Mouse (Mus musculus): ENCODE data around the gene Itgb4. TPM values are rescaled to one million over a fixed set of nuclear protein-coding genes. Genes with fewer than 3 reads are reported as not detected.
A peak's percentile ranks its signal among the peaks of the same experiment; 100 is the strongest.

Itgb4 gene
- total RNA-seq (2021): 1 to 10 TPM; 2.3 to 3.1 TPM
- long read RNA-seq, experiment 1, partial matches to known transcripts: 2 of 2 reads
- long read RNA-seq, experiment 1, other reads (novel, unspliced or antisense): 0 of 2 reads
- long read RNA-seq, experiment 2: 0 reads

DNA sequence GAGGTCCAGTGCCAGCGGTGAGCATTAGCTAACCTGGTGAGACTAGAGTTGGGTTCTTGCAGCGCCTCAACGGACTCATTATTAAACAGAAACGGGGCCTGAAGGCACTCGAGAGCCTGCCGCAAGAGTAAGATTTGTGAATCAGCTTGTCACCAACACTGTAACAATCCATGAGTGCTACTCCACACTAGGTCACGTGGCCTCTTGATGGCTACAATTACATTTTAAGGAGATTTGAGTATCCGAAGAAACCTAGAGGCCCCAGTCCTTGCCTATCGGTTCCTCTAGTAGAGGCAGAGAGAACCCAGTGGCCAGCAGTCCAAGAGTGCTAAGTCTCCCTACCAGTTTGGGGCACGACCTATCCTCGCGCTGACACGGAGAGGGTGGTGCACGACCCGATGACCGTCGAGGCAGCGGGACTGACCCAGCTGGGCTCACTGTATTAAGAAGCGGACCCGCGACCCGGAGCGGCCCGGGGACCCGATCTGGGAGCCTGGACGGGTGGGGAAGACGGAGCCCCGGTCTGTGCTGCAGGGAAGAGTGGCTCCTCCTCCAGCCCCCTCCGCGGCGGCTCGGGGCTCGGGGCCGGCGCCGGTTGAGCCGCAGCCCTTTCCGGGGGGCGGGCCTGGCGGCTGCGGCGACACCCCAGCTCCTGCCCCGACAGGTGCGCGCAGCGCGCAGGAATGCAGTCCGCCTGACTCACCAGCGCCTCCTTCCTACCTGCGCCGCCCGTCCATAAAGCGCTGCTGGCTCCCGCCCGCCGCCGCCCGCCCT, at the start of gene Itgb4:
TSS of gene Itgb4 (plus strand) at position 401 of the 774 bp plus-strand sequence.
- peak; percentile 30 to 36 for DNase-seq

DNA sequence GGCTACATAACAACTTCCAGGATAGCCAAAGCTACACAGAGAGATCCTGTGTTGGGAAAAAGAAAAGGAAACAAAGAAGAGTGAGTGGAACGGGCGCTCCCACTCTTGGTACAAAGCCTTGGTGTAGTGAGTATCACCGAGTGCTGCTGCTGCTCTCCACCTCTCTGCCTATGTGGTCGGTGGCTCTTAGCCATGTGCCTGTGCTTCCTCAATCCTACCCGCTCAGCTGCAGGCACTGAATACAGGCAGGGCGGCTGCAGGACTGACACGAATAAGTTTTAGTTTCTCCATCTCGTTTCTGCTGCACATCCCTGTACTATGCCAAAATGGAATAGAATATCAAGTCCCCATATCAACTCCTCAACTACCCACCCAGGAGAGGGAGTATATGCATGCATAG, 45.5 kb upstream of the Itgb4 start:
- DNase-seq: no peak

DNA sequence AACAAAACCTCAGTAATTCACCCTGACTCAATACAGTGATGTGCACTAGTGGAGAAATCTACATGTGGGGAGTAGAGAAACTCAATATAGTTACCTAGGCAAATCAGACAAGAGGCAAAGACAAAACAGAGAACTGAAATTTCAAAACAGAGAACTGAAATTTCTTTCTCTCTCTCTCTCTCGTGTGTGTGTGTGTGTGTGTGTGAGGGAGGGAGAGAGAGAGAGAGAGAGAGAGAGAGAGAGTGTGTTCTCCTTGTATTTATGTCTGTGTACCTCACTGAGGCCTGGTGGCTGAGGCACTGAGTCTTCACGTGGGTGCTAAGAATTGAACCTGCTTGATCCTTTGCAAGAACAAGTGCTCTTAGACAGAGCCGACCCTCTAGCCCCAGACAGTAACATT, 44.7 kb upstream of the Itgb4 start:
- no peak for DNase-seq

DNA sequence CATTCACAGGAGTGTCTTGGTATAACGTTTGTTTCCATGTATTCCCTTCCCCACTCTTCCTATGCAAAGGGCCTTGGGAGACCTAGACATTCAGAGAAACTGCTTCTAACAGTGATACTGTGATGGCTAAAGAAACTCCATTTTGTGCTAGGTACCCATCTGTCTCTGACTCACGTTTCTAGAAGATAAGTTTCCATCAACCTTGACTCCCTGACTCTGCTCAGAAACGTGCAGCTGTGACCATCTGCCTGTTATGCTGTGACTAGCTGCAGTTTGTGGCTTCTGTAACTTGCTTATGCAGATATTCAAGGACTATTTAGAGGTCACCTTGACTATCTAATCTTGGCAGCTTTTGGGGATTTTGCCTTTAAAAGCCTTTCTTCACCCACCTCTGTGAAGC, 43.3 kb upstream of the Itgb4 start:
- DNase-seq: no peak

DNA sequence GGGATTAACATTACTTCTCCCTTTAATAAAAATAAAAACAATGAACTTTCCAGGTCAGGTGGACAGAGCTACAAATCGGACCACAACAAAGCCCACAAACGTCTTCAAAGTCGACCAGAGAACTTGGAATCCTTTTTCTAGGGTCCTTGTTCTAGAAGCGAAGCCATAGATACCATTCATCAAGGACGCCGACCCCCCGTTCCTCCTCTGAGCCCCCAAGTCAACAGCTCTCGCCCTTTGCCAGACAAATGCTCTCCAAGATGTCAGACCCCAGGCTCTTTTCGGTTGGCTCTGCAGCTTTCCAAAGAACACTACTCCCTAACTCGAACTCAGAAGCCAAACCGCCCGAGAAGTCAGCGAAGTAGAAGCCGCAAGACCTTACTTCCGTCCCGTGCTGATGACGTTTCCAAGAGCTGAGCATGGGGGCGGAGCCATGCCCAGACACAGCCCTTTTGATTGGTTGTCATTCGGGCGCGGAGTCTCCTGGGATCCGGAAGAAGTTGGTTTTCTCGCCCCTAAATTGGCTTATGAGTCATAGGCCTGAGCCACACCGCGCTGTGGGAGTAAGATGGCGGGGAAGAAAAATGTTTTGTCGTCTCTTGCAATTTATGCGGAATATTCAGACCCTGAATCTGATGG, 41.3 kb upstream of the Itgb4 start, which contains the start of the genes Sap30bp and Recql5:
TSS of gene Sap30bp (plus strand) at position 175 of the 639 bp plus-strand sequence.
TSS of gene Recql5 (minus strand) at position 370 of the 639 bp plus-strand sequence.
- peak; percentile 96 to 97 for DNase-seq

DNA sequence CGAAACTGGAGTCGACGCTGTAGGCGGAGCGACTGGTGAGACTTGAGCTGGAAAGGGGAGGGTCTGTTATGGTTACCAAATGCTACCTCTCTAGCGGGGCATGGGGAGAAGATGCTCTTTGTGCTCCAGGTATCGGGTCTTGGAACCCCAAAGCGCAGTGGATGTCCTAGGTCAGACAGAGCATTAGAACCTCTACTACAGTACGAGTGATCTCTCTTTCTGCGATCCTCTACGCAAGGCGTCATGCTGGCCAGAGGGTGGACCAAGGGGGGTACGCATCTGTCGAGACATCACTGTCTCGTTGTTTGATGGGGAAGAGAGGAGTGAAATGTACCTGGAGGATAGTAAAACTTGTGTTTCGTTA, 40.8 kb upstream of the Itgb4 start:
- no peak for DNase-seq

DNA sequence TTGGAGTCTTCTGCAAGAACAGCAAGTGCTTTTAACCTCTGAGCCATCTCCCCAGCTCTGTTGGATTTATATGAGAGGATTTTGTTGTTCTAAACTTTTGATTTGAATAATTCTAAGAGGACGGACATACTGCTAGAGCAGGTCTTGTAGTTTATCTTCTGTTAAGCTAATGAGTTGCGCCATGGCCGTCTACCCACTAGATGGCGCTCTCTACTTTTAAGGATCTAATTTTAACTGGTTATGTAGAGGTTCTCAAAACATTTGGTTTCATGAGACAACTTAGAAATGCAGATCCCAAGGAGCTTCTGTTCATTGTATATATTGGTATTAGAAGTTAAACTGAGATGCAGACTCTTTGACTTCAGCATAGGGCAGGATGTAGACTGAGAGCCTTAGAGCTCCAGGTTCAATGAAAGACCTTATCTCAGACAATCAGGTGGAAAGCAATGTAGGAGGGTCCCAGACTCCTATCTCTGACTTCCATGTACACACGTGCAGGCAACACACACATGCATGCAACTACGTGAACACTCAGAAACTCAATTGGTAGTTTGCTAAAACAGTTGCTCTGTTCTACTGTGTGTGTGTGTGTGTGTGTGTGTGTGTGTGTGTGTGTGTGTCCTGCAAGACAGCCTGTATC, 34.7 kb upstream of the Itgb4 start:
- DNase-seq: peak; percentile 60 to 65

DNA sequence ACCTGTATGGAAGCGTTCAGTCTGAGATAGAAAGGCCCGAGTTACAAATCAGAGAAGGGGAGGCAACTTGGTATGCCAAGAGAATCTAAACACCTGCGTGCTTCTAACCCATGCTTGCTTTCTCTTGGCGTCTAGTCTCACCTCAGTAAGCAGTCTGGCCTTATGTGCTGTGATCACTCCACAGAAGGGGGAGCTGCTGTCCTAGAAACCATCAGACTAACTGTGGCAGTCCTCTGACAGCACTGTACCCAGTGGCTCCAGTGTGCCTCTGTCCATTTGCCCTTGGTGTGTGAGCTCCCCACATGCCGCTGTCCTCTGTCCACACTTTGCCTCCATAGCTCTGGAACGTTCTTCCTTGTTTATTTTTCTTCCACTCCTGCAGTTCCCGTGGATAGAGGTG, 32.5 kb upstream of the Itgb4 start:
- no peak for DNase-seq

DNA sequence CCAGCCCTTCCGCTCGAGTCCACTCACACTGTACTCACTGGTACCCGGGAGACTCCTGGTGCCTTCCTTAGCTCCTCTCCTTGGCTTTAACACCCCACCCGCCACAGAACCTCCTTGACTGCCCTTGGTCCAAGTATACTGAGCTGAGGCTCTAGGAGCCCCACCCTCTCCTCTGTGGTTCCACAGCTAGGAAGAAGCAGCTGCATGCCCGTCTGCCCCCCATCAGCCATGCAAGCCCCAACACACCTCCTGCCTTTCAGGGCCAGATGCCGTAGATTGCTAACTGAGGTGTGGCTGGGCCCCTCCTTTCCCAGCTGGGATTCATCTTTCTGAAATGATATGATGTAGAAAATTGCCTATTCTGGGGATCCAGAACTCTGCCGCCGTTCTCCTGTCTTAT, 29.3 kb upstream of the Itgb4 start:
- DNase-seq: no peak

DNA sequence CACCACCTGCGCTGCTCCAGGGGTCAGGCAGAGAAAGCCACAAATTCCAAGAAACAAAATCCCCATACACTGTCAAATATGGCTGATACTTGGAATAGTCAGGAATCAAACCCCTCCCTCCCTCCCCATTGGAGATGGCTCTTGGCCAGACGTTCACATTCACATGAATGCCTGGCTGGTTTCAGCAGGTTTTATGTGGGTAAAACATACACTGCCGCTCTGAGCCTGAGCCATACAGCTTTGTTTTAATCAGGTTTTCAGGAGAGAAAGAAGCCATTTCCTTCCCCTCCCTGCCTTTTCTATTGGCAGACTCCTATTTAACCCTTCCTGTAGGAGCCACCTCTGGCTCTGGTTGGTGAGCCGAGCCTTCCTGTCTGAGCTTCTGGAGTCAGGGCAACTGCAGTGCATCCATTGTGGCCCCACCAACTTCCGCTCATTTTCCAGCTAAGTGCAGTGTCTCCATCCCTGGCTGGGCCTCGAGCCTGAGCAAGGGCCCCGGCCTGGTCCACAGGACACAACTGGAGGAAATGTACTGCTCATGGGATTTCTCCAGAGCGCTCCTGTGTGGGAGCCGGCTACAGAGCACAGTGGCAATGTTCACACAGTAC, 28.2 kb upstream of the Itgb4 start:
- no peak for DNase-seq

DNA sequence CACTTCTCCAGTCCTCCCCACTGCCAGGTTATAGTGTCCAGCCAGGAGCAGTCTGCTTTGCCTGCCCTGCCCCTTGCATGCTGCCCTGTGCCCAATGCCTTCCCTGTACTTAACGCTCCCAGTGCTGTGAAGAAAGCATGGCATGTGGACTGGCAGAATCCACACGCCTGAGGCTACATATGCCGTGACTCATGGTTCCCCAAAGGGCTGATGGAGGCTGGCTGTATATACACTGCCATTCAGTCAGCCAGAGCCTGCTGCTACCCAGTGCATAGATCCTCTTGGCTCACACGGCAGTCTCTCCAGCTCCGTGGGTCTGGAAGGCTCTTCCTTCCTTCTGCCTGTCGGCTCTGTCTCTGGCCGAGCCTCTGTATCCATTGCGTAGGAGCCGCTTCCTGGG, 26.2 kb upstream of the Itgb4 start:
- no peak for DNase-seq

DNA sequence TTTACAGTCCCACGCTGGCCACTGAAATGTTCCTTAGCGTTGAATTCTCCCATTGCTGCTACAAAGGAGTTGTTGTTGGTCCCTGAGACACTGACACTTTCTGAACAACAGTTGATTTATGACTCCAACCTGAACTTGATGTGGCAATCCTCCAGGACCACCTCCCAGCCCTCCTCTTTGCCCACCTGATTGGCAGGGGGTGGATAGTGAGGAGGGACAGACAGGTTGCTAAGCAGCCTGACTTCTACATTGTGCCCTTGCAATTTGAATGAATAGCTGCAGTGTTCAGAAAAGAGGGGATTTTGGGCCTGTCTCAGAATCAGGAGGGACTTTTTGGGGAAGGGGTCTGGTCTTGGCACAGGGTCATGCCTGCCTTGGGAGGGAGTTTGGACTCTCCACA, 23.8 kb upstream of the Itgb4 start:
- no peak for DNase-seq

DNA sequence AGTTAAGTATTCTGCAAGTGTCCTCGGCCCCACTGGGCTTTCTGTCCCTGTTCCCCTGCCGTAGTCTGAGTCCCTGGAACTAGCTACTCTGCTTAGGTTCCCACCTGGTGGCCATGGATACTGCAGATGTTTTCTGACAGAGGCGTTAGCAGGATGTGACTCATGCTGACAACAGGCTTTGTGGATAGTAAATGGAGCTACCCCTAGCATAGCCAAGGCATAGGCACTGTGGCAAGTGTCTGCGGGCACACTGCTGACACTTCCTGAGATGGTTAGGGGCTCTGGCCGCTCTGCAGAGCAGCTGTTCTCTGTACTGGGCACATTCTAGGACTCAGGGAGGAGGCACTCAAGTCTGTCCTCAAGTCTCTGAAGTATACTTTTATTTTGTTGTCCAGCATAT, 19.8 kb upstream of the Itgb4 start:
- no peak for DNase-seq

DNA sequence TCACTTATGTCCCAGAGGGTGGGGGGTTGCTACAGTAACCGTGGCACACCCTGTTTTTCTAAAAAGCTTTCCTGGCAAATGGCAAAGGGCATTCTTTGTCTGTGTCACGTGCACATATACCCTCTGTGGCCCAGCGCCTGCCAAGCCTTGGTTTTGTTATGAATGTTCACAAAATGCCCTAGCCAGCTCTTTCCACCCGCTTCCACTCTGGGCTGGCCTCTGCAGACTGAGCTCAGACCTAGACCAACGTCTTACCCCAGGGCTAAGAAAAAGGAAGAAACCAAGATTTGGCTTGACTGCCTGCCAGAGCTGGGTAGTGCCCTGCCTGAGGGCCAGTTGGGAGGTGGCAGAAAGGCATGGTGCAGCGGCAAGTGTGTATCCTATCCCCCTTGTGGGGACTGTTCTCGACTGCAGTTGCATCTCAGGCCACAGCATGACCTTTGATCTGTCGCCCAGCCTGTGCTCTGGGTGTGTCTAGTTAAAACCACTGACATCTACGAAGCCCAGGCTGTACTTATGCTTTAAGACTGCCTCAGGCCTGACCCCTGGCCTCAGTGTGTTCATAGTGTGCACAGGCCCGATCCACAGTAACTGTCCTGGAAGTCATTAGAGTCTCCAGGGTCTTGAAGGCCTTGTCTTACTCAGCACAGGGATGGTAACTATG, 19.2 kb upstream of the Itgb4 start:
- peak in 1 of 2 experiments; percentile 26 for DNase-seq

DNA sequence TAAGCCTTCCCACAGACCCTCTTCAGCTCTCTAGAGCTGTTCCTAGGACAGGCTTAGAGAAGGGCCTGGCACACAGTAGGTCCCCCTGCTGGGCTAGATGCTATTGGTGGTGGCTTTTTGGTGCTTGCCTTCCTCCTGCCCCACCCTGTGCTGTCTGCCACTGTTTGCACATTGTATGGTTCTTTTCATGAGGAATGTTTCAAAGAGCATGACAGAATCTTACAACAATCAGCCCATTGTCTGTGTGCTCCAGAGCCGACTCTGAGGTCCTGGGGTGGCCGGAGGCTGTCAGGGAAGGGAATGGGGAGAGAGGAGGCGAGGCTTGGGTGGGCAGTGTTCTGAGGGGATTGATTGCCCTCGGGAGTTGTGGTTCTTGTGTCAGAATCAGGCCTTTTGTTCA, 18.1 kb upstream of the Itgb4 start:
- no peak for DNase-seq

DNA sequence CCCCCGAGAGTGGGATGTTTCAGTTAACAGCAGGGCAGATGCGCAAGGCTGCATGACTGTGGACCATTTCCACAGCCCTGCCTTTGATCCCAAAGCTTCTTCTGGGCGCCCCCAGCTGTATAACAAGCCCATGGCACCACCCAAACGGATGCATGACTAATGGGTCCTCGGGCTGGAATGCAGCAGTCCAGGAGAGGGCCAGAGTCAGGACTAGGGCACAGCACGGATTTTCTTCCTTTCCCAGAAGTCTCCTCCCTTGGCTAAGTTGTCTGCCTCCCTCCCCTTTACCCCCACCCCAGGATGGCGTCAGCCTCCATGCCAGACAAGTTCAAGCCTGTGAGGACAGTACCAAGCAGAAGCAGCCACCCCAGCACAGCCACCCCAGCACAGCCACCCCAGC, 16.5 kb upstream of the Itgb4 start:
- DNase-seq: no peak

DNA sequence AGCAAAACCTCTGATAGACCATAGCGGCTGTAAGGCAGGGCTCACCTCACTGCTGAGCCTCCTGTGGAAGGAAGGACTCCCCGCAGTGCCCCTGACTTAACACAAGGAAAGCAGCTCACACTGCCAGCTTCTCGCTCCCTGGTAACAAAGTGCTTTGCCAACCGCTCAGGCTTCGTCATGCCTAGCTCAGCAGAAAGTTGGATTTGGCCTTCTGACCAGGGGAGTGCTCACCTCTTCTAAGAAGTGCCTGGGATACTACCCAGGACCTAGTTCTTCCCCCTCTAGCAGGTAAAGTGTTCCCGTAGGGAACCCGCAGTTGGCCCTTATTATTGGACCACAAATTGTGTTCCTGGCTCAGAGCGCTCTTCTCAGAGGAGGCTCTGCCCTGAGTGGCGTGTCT, 15.5 kb upstream of the Itgb4 start:
- DNase-seq: no peak

DNA sequence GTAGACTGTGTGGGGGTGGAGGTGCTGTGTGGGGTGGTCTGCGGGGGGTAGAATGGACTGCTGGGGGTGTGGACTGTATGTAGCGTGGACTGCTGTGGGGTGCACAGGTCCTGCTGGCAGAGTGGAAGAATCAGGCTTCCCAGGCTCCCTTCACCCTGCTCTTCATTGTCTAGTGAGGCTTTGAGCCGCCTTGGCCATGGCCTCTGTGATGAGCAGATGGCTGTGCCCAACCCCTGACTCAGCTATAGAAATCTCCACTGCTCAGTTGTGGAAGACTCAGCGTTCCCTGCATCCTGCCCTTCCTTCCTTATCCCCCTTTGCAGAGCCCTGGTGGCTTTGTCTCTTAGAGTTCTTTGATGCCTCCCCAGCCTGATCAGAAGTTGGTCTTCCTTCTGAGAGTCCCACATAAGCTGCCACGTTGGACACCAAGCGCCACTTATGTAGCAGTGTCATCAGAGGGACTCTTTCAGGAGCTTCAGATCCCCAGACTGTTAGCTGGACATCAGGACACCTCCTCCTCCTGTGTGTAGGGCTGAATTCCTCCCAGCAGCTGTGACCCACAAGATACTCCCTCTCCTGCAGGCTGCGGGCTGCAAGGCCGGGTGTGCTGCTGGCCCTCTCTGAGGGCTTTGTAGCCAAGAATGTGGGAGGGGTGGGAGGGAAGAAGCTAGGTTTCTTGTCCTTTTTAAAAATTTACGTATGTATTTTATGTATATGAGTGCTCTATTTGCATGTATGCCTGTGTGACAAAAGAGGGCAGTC, 11.7 kb upstream of the Itgb4 start:
- DNase-seq: peak; percentile 46 to 57

DNA sequence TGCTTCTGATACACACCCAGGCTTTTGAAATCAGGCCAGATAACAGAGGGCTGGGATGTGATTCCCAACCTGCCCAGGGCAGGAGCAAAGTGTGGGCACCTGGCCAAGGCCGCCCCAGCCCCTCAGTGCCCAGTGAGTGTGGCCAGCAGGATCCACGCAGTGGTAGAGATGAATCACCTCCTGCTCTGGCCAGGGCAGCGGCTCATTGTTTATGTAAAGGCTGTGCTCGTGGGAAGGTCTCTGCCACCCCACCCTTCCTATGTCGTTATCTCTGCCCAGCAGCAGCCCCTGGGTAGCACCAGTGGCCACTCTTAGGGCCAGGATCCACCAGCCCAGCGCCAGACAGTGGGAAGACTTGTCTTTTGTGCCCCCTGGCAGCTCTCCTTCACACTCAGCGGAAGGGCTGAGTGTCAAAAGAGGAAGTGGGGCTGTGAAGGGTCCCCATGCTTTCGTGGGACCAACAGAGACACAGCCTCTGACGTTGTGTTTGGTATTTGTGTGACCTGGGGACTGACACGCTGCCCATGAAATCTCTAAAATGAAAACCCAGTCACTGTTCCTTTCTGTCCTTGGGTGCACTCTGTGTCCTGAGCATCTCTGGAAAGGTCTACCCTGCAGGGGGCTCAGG, 9.4 kb upstream of the Itgb4 start:
- DNase-seq: peak; percentile 86 to 88

DNA sequence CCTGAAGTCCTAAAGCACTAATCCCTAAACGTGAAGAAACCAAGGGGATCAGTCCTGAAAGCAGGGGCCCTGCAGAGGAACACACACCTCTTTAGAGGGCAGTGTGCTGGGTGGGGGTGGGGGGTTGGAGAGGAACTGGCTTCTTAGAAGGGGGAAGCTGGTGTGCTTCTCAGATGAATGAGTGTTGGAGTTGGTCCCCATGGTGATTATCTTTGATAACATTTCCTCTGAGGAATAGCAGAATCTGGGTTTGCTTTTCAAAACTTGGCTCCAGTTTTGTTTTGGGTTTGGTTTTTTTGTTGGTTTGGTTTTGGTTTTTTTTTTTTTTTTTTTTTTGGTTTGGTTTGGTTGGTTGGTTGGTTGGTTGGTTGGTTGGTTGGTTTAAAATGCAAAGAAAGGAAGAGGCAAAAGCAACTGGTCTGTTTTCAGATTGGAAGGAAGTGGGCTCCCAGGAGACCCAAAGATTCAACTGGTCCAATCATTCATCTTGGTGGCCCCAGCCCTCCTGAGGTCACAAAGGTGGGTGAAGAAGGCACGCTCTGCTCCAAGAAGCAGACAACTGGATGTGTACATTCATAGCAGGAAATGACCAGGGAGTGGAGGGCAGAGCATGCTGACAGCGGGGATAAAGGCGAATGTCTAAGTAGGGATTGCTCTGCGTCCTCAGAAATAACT, 5.6 kb upstream of the Itgb4 start:
- no peak for DNase-seq

Data from adrenal gland, postnatal 36 days (tissue).